Mouse (Mus musculus) retina, embryonic 14.5 days (tissue): ENCODE measurements around the gene Pwwp2a.
A peak's percentile ranks its signal among the peaks of the same experiment; 100 is the strongest.

ENCODE experiments used
- DNase-seq: peaks from one replicate; pipeline ENCODE4 v3.0.0-alpha.2; 2015; ENCODE audit warnings: low spot score

Gene Pwwp2a

DNA sequence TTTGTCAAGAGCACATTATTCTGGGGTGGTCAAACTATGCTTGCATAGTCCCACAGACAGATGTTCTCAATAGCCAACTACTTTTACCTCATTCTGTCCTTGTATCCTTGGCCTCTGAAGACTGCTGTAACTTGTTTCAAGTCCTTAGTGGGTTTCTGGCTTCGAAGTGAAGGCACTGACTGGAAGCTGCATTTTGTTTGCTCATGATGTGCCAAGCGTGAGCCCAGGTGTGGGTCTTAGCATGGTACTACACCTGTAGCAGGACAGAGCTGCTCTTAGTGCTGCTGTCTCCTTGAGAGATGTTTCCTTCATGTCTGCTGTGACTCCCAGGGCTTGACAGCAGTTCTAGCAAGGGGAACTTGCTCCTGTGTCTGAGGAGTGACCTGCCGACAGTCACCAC lies 41.6 kb downstream of the Pwwp2a start:
- DNase-seq, result no peak

DNA sequence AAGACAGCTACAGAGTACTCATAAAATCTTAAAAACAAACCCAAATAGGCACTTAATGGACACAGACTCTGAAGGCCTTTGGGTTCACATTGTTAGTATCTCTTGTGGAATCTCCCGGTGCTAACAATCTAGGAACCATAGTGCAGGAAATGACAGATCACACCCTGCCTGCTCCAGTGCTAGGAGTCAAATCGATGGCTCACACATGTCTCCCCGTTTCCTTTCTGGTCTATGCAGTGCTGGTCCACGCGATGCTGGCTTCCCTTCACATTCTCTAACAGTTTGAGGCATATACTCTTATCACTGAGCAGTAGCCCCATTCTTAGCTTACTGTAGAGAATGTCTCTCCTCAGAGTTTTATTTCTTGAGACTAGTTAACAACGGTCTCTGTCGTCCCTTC lies 46.0 kb downstream of the Pwwp2a start:
- no peak for DNase-seq

DNA sequence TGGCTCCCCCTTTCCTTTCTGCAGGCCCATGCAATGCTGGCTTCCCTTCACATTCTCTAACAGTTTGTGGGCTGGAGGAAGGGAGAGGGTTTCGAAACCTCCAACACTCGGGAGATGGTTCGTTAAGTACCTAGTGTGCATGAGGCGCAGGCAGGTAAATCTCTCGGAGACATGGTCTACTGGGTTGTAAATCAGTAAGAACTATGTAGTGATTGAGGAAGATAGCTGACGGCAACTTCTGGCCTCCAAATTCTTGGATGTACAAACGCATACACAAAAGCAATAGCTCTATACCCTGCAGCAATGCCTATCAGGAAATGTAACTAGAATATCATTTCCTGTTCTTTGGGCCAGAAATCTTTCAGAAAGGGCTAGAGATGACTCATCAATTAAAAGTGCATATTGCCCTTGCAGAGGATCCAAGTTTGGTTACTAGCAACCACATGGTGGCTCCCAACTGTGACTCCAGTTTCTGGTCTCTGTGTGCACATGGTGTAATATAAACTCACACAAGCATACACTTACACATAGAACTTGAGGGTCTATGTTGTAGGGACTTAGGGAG lies 47.0 kb downstream of the Pwwp2a start:
- DNase-seq, result no peak

DNA sequence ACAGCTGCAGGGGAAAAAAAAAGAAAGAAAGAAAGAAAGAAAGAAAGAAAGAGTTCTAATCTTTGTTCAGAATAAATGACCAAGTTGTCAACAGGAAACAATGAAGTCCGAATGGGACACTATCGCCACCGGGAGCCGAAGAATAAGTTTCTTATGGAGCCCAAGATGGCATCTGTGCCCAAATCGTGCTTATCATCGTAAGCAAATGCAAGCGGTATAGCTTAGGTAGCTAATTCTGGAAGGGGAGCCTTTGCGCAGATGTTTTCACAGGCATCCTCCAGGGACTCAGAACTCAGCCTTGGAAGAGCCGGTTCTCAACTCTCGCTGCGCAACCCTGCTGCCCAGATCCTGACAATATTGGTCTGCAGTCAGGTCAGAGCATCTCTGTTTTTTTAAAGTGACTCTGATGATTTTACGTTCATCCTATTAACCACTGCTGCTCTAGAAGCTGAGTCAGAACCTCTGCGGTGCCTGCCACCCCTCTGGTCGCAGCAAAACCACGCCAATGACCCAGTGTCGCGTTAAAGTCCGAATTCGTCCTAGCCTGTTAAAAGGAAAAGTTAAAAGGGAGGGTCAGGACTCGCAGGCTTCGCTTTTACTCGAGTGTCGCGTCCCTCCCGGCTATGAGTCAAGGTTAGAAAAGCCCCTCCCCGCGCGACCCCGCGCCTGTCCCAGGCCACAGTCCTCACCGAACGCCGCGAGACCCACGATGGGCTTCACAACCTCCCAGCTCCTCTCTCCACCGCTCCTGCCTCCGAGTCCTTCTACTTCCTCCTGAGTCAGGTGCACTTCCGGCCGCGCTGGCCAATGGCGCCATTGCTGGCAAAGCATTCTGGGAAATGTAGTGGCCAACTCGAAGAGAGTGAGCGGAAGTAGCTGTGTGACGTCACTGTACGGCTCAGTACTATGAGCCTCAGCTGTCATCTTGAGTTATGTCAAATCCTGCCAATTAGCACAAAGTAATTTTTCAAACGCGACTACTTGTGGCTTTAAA lies 65.7 kb downstream of the Pwwp2a start, which contains the start of gene Ttc1:
Ttc1 (minus strand) TSS at position 776 of the 994 bp plus-strand sequence.
- peak; percentile 100 for DNase-seq

DNA sequence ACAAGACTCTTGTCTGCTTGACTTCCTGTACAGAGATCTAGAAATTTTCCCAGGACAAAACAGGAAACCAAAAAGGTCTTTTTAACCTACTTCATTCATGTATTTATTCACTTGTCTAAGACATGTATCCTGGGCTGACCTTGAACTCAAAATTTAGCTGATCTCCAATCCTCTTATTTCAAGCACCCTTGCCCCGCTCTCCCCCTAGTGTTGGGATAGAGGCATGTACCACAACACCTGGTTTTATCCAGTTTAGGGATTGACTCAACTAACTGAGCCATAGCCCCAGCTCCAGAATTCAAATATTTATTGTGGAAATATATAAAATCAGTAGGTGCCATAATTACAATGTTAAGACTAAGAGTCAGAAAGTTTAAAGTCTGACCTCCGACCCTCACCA lies 69.7 kb downstream of the Pwwp2a start:
- peak; percentile 18 for DNase-seq

DNA sequence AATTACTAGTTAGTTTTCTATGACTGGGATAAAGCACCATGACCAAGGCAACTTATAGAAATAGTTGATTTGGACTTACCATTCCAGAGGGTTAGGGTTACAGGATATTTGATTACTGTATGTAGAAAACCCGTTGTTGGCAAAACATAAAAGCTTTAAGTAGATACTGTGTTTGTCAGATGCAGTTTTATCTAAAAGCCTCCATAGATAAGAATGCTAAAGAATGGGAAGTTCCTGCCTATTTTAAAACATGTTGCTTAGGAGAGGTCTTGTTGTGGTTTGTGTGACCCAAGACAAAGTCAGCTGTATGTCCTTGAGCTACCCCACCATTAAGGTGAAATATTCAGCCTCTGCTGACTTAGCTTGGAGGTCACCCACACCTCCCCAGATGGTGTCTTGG lies 72.8 kb downstream of the Pwwp2a start:
- DNase-seq, result no peak

DNA sequence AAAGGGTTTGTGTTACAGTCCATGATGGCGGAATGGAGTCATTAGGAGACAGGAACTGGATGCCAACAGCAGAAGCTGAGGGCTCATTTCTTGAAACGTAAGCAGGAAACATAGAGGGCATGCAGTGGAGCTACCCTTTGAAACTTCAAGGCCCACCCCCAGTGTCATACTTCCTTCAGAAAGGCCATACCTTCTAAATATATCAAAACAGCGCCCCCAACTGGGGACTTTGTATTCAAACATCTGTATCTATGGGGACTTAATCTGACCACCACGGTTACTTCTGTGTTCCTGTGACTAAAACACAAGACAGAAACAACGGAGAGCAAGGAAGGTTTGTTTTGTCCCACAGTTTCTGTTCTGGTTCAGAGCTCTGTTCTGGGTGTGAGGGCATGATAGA lies 73.6 kb downstream of the Pwwp2a start:
- DNase-seq, result no peak

DNA sequence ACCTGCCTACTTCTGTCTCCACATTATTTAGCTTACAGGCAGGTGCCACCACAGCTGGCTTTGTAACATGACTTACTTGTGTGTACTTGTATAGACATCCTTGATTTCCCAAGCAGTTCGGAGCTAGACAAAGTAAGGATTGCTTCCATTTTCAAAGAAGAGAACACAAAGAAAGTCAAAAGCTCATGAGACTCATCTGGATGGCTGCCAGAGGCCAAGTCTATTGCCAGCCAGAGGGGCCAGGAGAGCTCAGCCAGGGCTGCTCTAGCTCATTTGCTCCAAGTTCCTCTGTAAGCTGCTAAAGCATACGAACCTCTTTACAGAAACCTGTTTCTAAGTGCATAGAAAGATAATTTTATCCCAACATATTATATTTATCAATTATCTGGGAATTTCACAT lies 76.6 kb downstream of the Pwwp2a start:
- no peak for DNase-seq

DNA sequence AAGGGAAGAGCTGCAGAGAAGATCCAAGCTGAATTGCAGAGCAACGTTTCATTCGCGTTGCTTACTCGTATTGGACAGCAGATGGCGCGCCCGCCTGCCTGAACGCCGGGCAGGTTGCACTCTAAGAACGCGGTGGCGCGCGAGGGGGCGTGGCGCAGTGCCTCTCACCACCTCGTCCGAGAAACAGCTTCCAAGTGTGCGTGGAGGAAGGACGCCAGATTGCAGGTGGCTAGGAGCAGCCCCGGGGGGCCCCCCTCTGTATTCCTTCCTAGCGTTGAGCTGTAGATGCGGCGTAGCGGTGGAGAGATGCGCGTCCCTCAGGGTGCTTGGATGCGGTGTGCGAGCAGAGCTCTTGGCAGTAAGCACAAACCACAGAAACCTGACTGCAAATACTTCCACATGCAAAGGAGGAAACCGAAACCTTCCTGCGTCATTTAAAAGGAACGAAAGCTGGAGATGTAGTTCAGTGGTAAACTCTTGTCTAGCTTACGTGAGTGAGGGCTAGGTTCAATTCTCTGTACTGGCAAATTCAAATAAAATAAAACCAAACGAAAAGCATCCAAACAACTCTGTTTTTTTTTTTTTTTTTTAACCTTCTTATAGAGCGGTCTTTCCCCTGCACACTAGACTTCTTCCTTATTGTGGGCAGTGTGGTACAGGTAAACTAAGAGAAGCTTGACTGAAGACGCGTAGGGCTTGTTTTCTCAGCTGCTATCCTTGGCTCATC lies 85.3 kb downstream of the Pwwp2a start:
- peak; percentile 93 for DNase-seq

DNA sequence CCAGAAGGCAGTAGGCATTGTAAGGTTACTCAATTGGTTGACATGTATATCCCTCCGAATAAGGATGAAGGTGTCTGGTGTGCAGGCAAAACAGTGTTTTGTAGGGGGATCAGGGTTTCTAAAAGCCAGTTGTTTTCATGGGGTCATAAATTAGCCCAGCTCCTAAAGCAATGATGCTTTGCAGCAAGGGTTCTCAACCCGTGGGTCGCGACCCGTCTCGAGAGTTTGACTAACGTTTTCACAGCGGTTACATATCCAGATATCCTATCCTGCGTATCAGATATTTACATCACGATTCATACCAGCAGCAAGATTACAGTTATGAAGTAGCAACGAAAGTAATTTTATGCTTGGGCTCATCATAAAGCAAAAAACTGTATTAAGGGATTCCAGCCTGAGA lies 86.0 kb downstream of the Pwwp2a start:
- DNase-seq, result no peak

DNA sequence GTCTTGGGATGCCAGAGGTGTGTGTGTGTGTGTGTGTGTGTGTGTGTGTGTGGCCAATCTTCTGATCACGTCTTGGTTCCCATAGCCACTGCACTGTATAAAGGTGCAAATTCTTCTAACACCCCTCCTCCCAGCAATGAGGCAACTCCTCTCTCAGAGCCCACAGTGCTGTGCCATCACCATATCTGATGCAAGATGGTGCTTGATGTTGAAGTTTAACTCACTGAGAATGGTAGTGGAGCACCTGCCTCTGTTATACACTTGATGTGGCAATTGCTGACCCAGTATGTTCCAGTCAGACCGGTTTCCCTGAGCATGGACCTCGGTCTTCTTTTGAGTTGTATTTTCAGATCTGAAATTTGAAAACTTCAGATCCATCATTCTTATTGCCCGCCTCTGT lies 88.3 kb downstream of the Pwwp2a start:
- DNase-seq, result no peak
